Mouse (Mus musculus) liver, adult (tissue): ENCODE measurements around the gene Tmem184a.

ENCODE experiments used
- GATA4 ChIP-seq: IDR thresholded peaks from 2 replicates; pipeline ENCODE4 v1.6.1; 2014; ENCODE audit warnings: mild to moderate bottlenecking, low read length; ENCODE audit not compliant: insufficient replicate concordance

Tmem184a gene

DNA sequence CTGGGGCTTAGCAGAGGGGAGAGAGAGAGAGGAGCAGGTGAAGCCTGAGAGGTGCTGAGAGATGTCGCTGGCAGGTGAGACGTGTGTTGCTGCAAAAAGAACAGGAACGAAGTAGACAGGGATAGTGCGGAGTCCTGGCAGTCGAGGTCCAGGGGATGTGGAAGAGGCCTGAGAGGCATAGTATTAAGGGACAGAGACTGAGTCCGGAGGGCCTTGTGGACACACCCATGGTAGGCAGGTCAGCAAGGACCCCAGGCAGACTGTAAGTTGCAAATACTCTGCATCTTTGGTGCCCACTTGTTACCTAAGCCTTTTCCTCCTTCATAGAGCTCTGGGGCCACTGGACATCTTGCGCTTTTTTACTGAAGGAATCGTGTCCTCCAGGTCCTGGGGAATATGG lies 18.5 kb downstream of the Tmem184a start:
- no peak for TF ChIP-seq GATA4

GRCm38 (mm10) chr5:139799801-139800590 lies 19.7 kb downstream of the Tmem184a start:
- TF ChIP-seq GATA4, result no peak

DNA sequence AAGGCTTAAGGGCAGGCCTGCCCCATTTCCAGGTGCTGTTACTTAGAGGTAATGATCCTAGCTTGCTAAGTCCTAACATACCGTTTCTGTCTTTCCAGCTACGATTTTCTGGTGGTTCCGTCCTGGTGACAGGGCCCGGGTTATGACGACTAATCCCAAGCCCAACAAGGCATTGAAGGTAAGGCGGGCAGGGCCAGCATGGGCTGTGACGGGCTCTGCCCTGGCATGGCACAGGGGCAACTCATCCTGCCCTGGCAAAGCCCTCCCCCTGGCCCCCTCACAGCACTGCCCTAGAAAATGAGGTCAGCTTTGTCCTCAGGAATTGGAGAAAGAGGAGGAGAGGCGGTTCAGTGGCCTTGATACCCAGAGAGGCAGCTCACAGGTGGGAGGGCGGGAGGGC lies 20.7 kb downstream of the Tmem184a start:
- no peak for TF ChIP-seq GATA4

DNA sequence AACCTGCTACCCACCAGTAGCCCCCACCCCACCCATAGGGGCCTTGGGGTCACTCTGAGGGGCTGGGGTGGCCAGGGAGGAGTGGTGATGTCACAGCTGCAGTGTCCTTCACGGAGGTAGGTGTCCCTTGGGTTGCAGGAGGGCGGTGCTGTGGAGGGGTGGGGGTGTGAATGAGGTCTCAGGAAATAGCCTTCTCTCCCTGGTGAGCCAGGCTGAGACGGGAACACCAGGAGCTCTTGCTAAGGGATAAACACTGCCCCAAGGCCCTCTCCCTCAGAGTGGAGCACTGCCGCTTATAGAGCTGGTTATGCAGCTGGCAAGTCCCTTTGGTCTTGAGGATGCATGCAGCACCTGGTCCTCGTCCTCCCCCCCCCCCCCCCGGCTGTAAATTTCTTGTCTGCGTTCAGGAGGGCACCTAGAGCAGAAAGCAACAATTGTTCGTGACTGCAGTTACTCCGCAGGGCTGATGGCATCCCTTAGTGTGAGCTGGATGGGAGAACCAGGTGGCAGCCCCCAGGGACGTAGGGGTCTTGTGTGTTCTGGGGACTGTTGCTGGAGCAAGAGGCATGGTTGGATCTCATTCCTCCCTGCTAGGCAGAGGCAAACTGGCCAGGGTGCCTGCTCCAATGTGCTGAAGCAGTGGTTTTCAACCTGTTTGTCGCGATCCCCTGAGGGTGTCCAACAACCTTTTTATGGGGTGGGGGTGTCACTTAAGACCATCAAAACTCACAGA lies 21.4 kb downstream of the Tmem184a start:
- no peak for TF ChIP-seq GATA4

DNA sequence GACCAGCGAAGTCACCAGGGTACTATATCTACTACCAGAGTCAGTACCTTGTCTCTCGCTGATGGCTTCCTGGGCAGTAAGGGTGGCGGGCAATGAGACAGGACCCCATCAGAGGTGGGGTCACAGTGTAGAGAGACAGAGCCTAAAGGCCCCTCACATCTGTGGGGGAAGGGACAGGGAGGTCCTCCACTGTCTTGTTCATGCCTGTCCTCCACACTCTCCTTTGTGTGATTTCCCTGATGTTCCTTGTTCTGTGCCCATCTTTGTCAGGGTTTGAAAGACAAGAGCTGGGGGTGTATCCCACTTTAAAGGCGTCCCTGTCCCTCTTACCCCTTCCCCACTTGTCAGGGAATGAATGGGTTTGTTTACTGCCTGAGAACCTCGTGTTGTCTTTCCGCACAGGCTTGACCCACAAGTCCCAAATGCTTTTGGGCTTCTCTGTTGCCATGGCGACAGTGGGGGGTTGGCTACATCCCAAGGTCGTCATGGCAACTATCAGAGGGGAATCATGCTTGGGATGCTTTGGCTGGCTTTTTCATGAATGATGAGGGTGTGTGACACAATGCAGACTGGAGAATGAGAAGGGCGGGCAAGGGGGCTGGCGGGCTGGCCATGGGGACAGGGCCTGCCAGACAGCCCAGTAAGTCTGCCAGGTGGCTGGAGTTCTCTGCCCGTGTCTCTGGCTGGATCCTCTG lies 22.1 kb downstream of the Tmem184a start:
- peak; percentile 87; the same call in 1 of the 2 replicates for TF ChIP-seq GATA4

DNA sequence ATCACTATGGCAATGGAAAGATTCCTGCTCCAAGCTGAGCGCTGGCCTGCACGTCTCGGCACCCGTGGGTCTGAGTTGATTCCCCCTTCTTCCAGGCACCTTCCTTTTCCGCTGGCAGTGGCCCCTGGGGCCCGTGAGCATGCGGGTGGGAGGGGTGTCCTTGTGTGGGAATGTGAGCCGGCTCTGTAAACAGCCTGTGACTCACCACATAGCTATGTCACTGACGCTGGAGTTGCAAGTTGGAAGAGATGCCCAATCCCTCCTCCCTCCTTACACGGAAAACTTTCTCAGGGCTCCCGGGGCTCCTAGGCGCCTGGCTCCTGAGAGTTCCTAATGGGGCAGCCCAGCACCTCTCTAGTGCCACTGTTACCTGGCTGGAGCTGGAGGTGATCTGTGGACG lies 22.8 kb downstream of the Tmem184a start:
- no peak for TF ChIP-seq GATA4

DNA sequence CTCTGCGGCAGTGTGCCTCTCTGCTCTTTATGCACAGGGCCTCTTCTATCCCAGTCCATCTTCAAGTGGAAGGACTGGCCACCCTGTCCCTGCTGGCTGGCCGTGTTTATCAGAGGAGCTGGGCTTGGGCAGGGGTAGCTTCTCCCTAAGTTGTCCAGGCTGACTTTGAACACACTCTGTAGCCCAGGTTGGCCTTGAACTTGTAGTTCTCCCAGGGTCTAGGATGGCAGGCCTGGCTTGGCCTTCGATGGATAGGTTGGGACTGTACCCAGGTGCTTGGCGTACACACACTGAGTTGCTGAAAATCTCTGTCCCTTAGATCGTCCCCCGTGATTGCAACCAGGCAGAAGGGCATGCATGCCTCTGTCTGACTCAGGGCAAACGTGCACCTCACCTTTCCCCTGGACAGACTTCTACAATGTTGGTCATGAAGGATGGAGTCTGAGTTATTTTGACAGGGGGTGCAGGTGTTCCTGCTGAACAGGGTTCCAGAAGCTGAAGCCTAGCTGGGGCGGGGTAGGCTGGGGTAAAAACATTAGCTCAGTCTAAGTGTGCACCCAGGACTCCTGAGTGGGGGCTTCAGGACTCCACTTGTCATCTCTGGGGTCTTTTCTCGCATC lies 23.6 kb downstream of the Tmem184a start:
- TF ChIP-seq GATA4, result no peak

DNA sequence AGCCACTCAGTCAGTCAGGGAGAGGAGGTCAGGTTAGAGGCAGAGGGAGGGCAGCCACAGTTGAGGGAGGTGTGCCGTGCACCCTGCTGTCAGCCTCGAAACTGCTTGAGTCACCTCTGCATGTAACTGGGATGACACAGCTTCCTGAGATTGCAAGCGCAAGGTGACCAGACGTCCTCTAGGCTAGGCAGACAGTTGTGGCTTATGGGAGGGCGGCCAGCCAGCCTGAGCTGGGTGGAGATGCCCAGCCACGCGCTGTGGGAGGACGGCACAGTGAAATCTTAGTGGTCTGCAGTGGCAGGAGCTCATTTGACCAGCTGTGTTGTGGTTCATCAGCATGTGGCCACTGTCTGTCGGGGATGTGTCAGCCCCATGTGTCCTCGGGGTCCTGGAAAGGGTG lies 24.8 kb downstream of the Tmem184a start:
- TF ChIP-seq GATA4, result no peak

DNA sequence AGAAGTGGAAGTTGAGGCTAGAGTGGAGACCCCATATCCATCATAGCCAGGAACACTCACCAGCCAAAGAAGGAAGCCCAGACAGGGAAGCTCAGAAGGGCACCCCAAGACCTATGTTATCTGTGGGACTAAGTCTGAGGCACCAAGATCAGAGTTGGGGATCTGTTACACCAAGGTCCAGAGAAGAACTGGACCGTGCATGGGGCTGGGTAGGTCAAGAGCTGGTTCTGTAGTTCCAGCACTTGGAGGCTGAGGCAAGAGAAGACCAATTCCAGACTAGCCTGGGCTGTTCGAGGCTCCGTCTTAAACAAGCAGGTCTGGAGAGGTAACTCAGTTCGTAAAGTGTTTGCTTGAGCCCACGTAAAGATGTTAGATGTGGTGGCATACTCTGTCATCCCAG lies 25.6 kb downstream of the Tmem184a start:
- TF ChIP-seq GATA4, result no peak

- no peak for TF ChIP-seq GATA4
Observed at GRCm38 (mm10) chr5:139793338-139794089, 26.2 kb downstream of the Tmem184a start.

- no peak for TF ChIP-seq GATA4
Observed at GRCm38 (mm10) chr5:139792966-139793337, 26.8 kb downstream of the Tmem184a start.

DNA sequence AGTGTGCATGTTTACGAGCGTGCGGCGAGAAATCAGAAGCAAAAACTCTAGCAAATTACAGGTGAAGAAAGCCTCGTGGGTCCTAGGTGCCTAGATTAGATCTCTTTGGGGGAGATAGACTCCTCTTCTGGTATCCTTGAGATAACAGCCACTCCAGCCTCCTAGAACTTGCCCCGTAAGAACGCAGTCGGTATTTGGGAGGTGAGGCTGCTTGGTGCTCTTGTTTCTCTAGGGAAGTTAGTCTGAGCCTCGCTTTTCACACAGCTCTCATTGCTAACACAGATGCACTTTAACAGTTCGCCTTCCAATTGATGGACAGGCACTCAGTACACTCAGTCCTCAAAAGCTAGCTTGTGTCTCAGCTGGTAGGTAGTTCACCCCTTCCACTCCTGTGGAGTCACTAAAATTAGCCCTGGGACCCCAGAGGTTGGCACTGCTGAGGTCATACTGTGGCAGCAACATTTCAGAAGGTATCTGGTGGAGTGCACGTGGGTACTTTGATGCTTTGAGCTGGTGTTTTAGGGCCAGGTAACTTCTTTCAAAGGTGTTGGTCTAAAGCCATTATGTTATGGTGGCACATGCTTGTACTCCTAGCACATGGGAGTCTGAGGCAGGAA lies 27.4 kb downstream of the Tmem184a start:
- TF ChIP-seq GATA4, result no peak

GRCm38 (mm10) chr5:139791227-139792158 lies 28.2 kb downstream of the Tmem184a start, which contains the start of gene Mafk:
TSS of gene Mafk (plus strand) at chr5:139791513.
- no peak for TF ChIP-seq GATA4
